Mouse (Mus musculus) forebrain, embryonic 11.5 days (tissue): ENCODE measurements around the gene Mpg. TPM values are rescaled to one million over a fixed set of nuclear protein-coding genes. Genes with fewer than 3 reads are reported as not detected.

ENCODE experiments used
- ATAC-seq: fragments of 200-750 bp; cut with Nextera tagmentation; replicated peaks from 2 replicates; pipeline ENCODE4 v1.8.0; 2017; ENCODE audit warnings: moderate TSS enrichment; ENCODE audit not compliant: low FRiP score
- DNase-seq: peaks from one replicate; pipeline ENCODE4 v3.0.0-alpha.2; 2017; ENCODE audit warnings: low spot score
- H3K27ac ChIP-seq: fragments of 300-500 bp; sonication (generic); 2 replicates; pipeline ENCODE4 v1.5.1; 2014; ENCODE audit warnings: low read depth, low read length
- H3K27me3 ChIP-seq: fragments of 300-500 bp; sonication (generic); 2 replicates; pipeline ENCODE4 v1.6.1; 2014; ENCODE audit warnings: mild to moderate bottlenecking, low read length, mixed read lengths; ENCODE audit not compliant: control insufficient read depth, insufficient read depth
- H3K36me3 ChIP-seq: fragments of 300-500 bp; sonication (generic); 2 replicates; pipeline ENCODE4 v1.6.1; 2014; ENCODE audit warnings: mild to moderate bottlenecking, low read length, moderate library complexity, mixed read lengths; ENCODE audit not compliant: control insufficient read depth, insufficient read depth
- H3K4me1 ChIP-seq: fragments of 300-500 bp; sonication (generic); replicated peaks from 2 replicates; pipeline ENCODE4 v1.6.1; 2014; ENCODE audit warnings: low read length, mixed read lengths; ENCODE audit not compliant: control insufficient read depth, insufficient read depth
- H3K4me2 ChIP-seq: fragments of 300-500 bp; sonication (generic); 2 replicates; pipeline ENCODE4 v1.6.1; 2014; ENCODE audit warnings: low read depth, mild to moderate bottlenecking, low read length, moderate library complexity, mixed read lengths; ENCODE audit not compliant: severe bottlenecking
- H3K4me3 ChIP-seq: fragments of 300-500 bp; sonication (generic); 2 replicates; pipeline ENCODE4 v1.5.1; 2014; ENCODE audit warnings: low read depth, low read length
- H3K9ac ChIP-seq: fragments of 300-500 bp; sonication (generic); 2 replicates; pipeline ENCODE4 v1.6.1; 2014; ENCODE audit warnings: low read length
- H3K9me3 ChIP-seq: fragments of 300-500 bp; sonication (generic); 2 replicates; pipeline ENCODE4 v1.6.1; 2016; ENCODE audit warnings: low read length, mixed read lengths; ENCODE audit not compliant: control insufficient read depth
- WGBS: fragments of 180-500 bp; shearing (Covaris S2); extraction: QIAGEN DNeasy Blood & Tissue Kit; methylation state at CpG from one replicate; pipeline ENCODE4 v1.1.7; 2014; 5-methylcytosine and 5-hydroxymethylcytosine counted together
- polyA plus RNA-seq: library from polyadenylated mRNA; unstranded; fragments of >200 nt; fragmentation: Nextera tagmentation; extraction: Ambion mirVana; gene quantifications from 2 replicates; pipeline ENCODE4 v1.2.1, GENCODE M21; 2014

The Mpg gene
- polyA plus RNA-seq, 1 experiment from 2014 or later = 28.0 TPM

GRCm38 (mm10) chr11:32237411-32237795 lies 11.1 kb downstream of the Mpg start:
- ATAC-seq = no peak
- no peak overlapping the region for H3K4me3 ChIP-seq
- H3K4me1 ChIP-seq = no peaks in the 10 kb centered on the region
- no peaks in the 10 kb centered on the region for H3K27me3 ChIP-seq
- H3K9ac ChIP-seq = no peak overlapping the region
- WGBS = 91% methylated on average over 3 of the region's 3 CpGs
- H3K36me3 ChIP-seq = no peaks in the 10 kb centered on the region; the same call in 1 of the 2 replicates
- no peaks in the 10 kb centered on the region for H3K9me3 ChIP-seq
- H3K27ac ChIP-seq = no peak overlapping the region
- DNase-seq = no peak
- H3K4me2 ChIP-seq = no peak overlapping the region

- 67% methylated on average over 5 of the region's 5 CpGs for WGBS
- Histone ChIP-seq H3K9ac (no peak overlapping the region), H3K4me3 (no peak overlapping the region), H3K27me3 (no peaks in the 10 kb centered on the region), H3K4me2 (no peak overlapping the region), H3K27ac (no peak overlapping the region), H3K36me3 (no peaks in the 10 kb centered on the region; the same call in 1 of the 2 replicates), H3K9me3 (no peaks in the 10 kb centered on the region), H3K4me1 (no peaks in the 10 kb centered on the region)
- DNase-seq = peak; percentile 83
- peak; percentile 73 for ATAC-seq
Measured at GRCm38 (mm10) chr11:32238093-32238860, 12.0 kb downstream of the Mpg start.

- Histone ChIP-seq H3K4me3 (no peak overlapping the region), H3K9ac (no peak overlapping the region), H3K36me3 (no peaks in the 10 kb centered on the region; the same call in 1 of the 2 replicates), H3K4me1 (no peaks in the 10 kb centered on the region), H3K27ac (no peak overlapping the region), H3K4me2 (no peak overlapping the region), H3K27me3 (no peaks in the 10 kb centered on the region), H3K9me3 (no peaks in the 10 kb centered on the region)
- no peak for DNase-seq
- ATAC-seq = no peak
Measured at GRCm38 (mm10) chr11:32241391-32241790, 15.1 kb downstream of the Mpg start.

- Histone ChIP-seq H3K36me3 (no peaks in the 10 kb centered on the region; the same call in 1 of the 2 replicates), H3K4me3 (no peak overlapping the region), H3K27me3 (no peaks in the 10 kb centered on the region), H3K9me3 (no peaks in the 10 kb centered on the region), H3K4me1 (no peaks in the 10 kb centered on the region), H3K9ac (no peak overlapping the region), H3K4me2 (no peak overlapping the region), H3K27ac (no peak overlapping the region)
- no peak for DNase-seq
- WGBS = 96% methylated on average over 3 of the region's 3 CpGs
- no peak for ATAC-seq
Measured at GRCm38 (mm10) chr11:32242209-32242608, 15.9 kb downstream of the Mpg start.

- H3K27me3 ChIP-seq = no peaks in the 10 kb centered on the region
- no peaks in the 10 kb centered on the region for H3K4me1 ChIP-seq
- no peak overlapping the region for H3K27ac ChIP-seq
- no peak overlapping the region for H3K9ac ChIP-seq
- no peak overlapping the region for H3K4me2 ChIP-seq
- no peaks in the 10 kb centered on the region; the same call in 1 of the 2 replicates for H3K36me3 ChIP-seq
- no peak overlapping the region for H3K4me3 ChIP-seq
- no peaks in the 10 kb centered on the region for H3K9me3 ChIP-seq
- 80% methylated on average over 7 of the region's 7 CpGs for WGBS
- ATAC-seq (no peak), DNase-seq (no peak)
Measured at GRCm38 (mm10) chr11:32243205-32243955, 17.1 kb downstream of the Mpg start.

- Histone ChIP-seq H3K4me3 (no peak overlapping the region), H3K4me2 (no peak overlapping the region), H3K27me3 (no peaks in the 10 kb centered on the region), H3K4me1 (no peaks in the 10 kb centered on the region), H3K36me3 (no peaks in the 10 kb centered on the region; the same call in 1 of the 2 replicates), H3K27ac (no peak overlapping the region), H3K9ac (no peak overlapping the region), H3K9me3 (no peaks in the 10 kb centered on the region)
- no peak for ATAC-seq
- WGBS = 85% methylated on average over 3 of the region's 3 CpGs
- DNase-seq = no peak
Measured at GRCm38 (mm10) chr11:32244064-32244463, 17.8 kb downstream of the Mpg start.

- no peak overlapping the region for H3K27ac ChIP-seq
- WGBS = 96% methylated on average over 1 of the region's 1 CpGs
- H3K4me1 ChIP-seq = no peaks in the 10 kb centered on the region
- H3K4me2 ChIP-seq = no peak overlapping the region
- H3K27me3 ChIP-seq = no peaks in the 10 kb centered on the region
- H3K9me3 ChIP-seq = no peaks in the 10 kb centered on the region
- no peaks in the 10 kb centered on the region; the same call in 1 of the 2 replicates for H3K36me3 ChIP-seq
- DNase-seq (no peak), ATAC-seq (no peak)
- no peak overlapping the region for H3K9ac ChIP-seq
- H3K4me3 ChIP-seq = no peak overlapping the region
Measured at GRCm38 (mm10) chr11:32244617-32245016, 18.3 kb downstream of the Mpg start.

GRCm38 (mm10) chr11:32245614-32246013 lies 19.3 kb downstream of the Mpg start:
- 86% methylated on average over 6 of the region's 6 CpGs for WGBS
- Histone ChIP-seq H3K9me3 (no peaks in the 10 kb centered on the region), H3K27ac (no peak overlapping the region), H3K4me2 (no peak overlapping the region), H3K4me1 (no peaks in the 10 kb centered on the region), H3K9ac (no peak overlapping the region), H3K36me3 (no peaks in the 10 kb centered on the region; the same call in 1 of the 2 replicates), H3K4me3 (no peak overlapping the region), H3K27me3 (no peaks in the 10 kb centered on the region)
- DNase-seq (no peak), ATAC-seq (no peak)
